Mouse (Mus musculus): ENCODE measurements around the gene Gm266. TPM values are rescaled to one million over a fixed set of nuclear protein-coding genes. Genes with fewer than 3 reads are reported as not detected.

The Gm266 gene
- polyA plus RNA-seq, 1 experiment: 2.8 TPM

GRCm38 (mm10) chr12:111448931-111449705, 36.5 kb downstream of the Gm266 start:
- Histone ChIP-seq H3K4me1 (ENCODE audit: control insufficient read depth, insufficient read depth, low read length) (peaks cover 30% of the 10 kb centered on the region), H3K4me3 (ENCODE audit: insufficient read depth, low read depth, low read length) (no peak overlapping the region), H3K27ac (ENCODE audit: insufficient read depth, low read depth, low read length) (peak overlapping the region; percentile 87), H3K27me3 (replicated peaks; ENCODE audit: control insufficient read depth, insufficient read depth, low read length) (no peaks in the 10 kb centered on the region), H3K36me3 (ENCODE audit: control insufficient read depth, insufficient read depth, low read length) (no peaks in the 10 kb centered on the region; the same call in 1 of the 2 replicates)
- WGBS: 31% methylated on average over 14 of the region's 14 CpGs
- peak; percentile 93 for DNase-seq
- no peak for TF ChIP-seq CTCF (conservative IDR thresholded peaks at IDR 0.05; ENCODE audit: insufficient read depth, insufficient read length, low read depth, low read length)
- no peak for TF ChIP-seq POLR2A (IDR thresholded peaks at IDR 0.05; ENCODE audit: low read depth, low read length)

GRCm38 (mm10) chr12:111447898-111448760, 37.5 kb downstream of the Gm266 start:
- 49% methylated on average over 22 of the region's 22 CpGs for WGBS

GRCm38 (mm10) chr12:111447350-111447749, 38.3 kb downstream of the Gm266 start:
- TF ChIP-seq CTCF (conservative IDR thresholded peaks at IDR 0.05; ENCODE audit: insufficient read depth, insufficient read length, low read depth, low read length) (no peak), POLR2A (IDR thresholded peaks at IDR 0.05; ENCODE audit: low read depth, low read length) (no peak)
- Histone ChIP-seq H3K4me3 (ENCODE audit: insufficient read depth, low read depth, low read length) (peak overlapping the region; percentile 4; the same call in 1 of the 2 replicates), H3K27me3 (replicated peaks; ENCODE audit: control insufficient read depth, insufficient read depth, low read length) (no peaks in the 10 kb centered on the region), H3K36me3 (ENCODE audit: control insufficient read depth, insufficient read depth, low read length) (no peaks in the 10 kb centered on the region; the same call in 1 of the 2 replicates), H3K27ac (ENCODE audit: insufficient read depth, low read depth, low read length) (peak overlapping the region; percentile 51), H3K4me1 (ENCODE audit: control insufficient read depth, insufficient read depth, low read length) (peaks cover 30% of the 10 kb centered on the region)
- no peak for DNase-seq
- 46% methylated on average over 9 of the region's 9 CpGs for WGBS

More at GRCm38 (mm10) chr12:111447898-111448760, 37.5 kb downstream of the Gm266 start:
- no peak for TF ChIP-seq CTCF (conservative IDR thresholded peaks at IDR 0.05; ENCODE audit: insufficient read depth, insufficient read length, low read depth, low read length)
- H3K4me1 ChIP-seq (ENCODE audit: control insufficient read depth, insufficient read depth, low read length): peaks cover 30% of the 10 kb centered on the region
- H3K36me3 ChIP-seq (ENCODE audit: control insufficient read depth, insufficient read depth, low read length): no peaks in the 10 kb centered on the region; the same call in 1 of the 2 replicates
- H3K27me3 ChIP-seq (replicated peaks; ENCODE audit: control insufficient read depth, insufficient read depth, low read length): no peaks in the 10 kb centered on the region
- H3K4me3 ChIP-seq (ENCODE audit: insufficient read depth, low read depth, low read length): no peak overlapping the region; the same call in 1 of the 2 replicates
- H3K27ac ChIP-seq (ENCODE audit: insufficient read depth, low read depth, low read length): peak overlapping the region; percentile 67
- DNase-seq: no peak

DNA sequence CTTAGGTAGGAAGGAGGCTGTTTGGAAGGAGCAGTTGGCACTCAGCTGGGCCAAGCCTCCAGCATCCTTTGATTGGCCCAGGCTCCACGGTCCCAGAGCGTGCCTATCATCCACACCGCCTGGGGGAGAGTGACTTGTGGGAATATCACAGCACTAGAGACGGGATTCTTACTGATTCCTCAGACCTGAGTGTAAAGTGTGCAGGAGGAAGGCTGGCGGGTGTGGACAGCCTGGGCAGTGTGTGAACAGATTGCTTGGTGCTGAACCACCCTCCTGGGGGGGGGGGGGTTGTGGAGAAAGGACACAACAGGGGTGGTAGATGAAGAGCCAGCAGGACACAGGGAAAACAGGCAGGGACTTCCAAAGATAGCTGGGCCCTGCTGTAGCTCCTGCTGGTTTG, 38.9 kb downstream of the Gm266 start:
- TF ChIP-seq CTCF (conservative IDR thresholded peaks at IDR 0.05; ENCODE audit: insufficient read depth, insufficient read length, low read depth, low read length): no peak
- no peak for TF ChIP-seq POLR2A (IDR thresholded peaks at IDR 0.05; ENCODE audit: low read depth, low read length)
- no peaks in the 10 kb centered on the region for H3K27me3 ChIP-seq (replicated peaks; ENCODE audit: control insufficient read depth, insufficient read depth, low read length)
- peak overlapping the region; percentile 51 for H3K27ac ChIP-seq (ENCODE audit: insufficient read depth, low read depth, low read length)
- DNase-seq: no peak
- 45% methylated on average over 5 of the region's 5 CpGs for WGBS
- no peak overlapping the region; the same call in 1 of the 2 replicates for H3K4me3 ChIP-seq (ENCODE audit: insufficient read depth, low read depth, low read length)
- peaks cover 28% of the 10 kb centered on the region for H3K4me1 ChIP-seq (ENCODE audit: control insufficient read depth, insufficient read depth, low read length)
- no peaks in the 10 kb centered on the region; the same call in 1 of the 2 replicates for H3K36me3 ChIP-seq (ENCODE audit: control insufficient read depth, insufficient read depth, low read length)

- no peak for DNase-seq
- Histone ChIP-seq H3K4me1 (ENCODE audit: control insufficient read depth, insufficient read depth, low read length) (peaks cover 22% of the 10 kb centered on the region), H3K27ac (ENCODE audit: insufficient read depth, low read depth, low read length) (peak overlapping the region; percentile 51), H3K27me3 (replicated peaks; ENCODE audit: control insufficient read depth, insufficient read depth, low read length) (no peaks in the 10 kb centered on the region), H3K4me3 (ENCODE audit: insufficient read depth, low read depth, low read length) (peak overlapping the region; percentile 59), H3K36me3 (ENCODE audit: control insufficient read depth, insufficient read depth, low read length) (no peaks in the 10 kb centered on the region; the same call in 1 of the 2 replicates)
- WGBS: 25% methylated on average over 27 of the region's 27 CpGs
- TF ChIP-seq CTCF (conservative IDR thresholded peaks at IDR 0.05; ENCODE audit: insufficient read depth, insufficient read length, low read depth, low read length) (no peak), POLR2A (IDR thresholded peaks at IDR 0.05; ENCODE audit: low read depth, low read length) (no peak)
Observed at GRCm38 (mm10) chr12:111445890-111446613, 39.6 kb downstream of the Gm266 start.

GRCm38 (mm10) chr12:111445161-111445889, 40.3 kb downstream of the Gm266 start:
- peaks cover 16% of the 10 kb centered on the region for H3K4me1 ChIP-seq (ENCODE audit: control insufficient read depth, insufficient read depth, low read length)
- no peaks in the 10 kb centered on the region for H3K36me3 ChIP-seq (ENCODE audit: control insufficient read depth, insufficient read depth, low read length)
- 13% methylated on average over 52 of the region's 52 CpGs for WGBS
- H3K4me3 ChIP-seq (ENCODE audit: insufficient read depth, low read depth, low read length): peak overlapping the region; percentile 59
- TF ChIP-seq CTCF (conservative IDR thresholded peaks at IDR 0.05; ENCODE audit: insufficient read depth, insufficient read length, low read depth, low read length) (no peak), POLR2A (IDR thresholded peaks at IDR 0.05; ENCODE audit: low read depth, low read length) (no peak)
- H3K27me3 ChIP-seq (replicated peaks; ENCODE audit: control insufficient read depth, insufficient read depth, low read length): no peaks in the 10 kb centered on the region
- DNase-seq: no peak
- H3K27ac ChIP-seq (ENCODE audit: insufficient read depth, low read depth, low read length): peak overlapping the region; percentile 19

All from kidney, adult 2 months (tissue).